Mouse (Mus musculus) hindbrain, embryonic 11.5 days (tissue): ENCODE measurements around the gene Gm13941. TPM values are rescaled to one million over a fixed set of nuclear protein-coding genes. Genes with fewer than 3 reads are reported as not detected.

Experiments used
- ATAC-seq: fragments of 200-750 bp; cut with Nextera tagmentation; 2 replicates; pipeline ENCODE4 v1.8.0; 2017; ENCODE audit warnings: mild to moderate bottlenecking, moderate TSS enrichment, moderate library complexity; ENCODE audit not compliant: low FRiP score
- DNase-seq: peaks from one replicate; pipeline ENCODE4 v3.0.0-alpha.2; 2015; ENCODE audit warnings: low spot score
- H3K27ac ChIP-seq: fragments of 300-500 bp; sonication (generic); 2 replicates; pipeline ENCODE4 v1.5.1; 2014; ENCODE audit warnings: mild to moderate bottlenecking, low read depth, low read length
- H3K27me3 ChIP-seq: fragments of 300-500 bp; sonication (generic); 2 replicates; pipeline ENCODE4 v1.6.1; 2014; ENCODE audit warnings: mild to moderate bottlenecking, low read length, moderate library complexity, mixed read lengths; ENCODE audit not compliant: control insufficient read depth, insufficient read depth
- H3K36me3 ChIP-seq: fragments of 300-500 bp; sonication (generic); 2 replicates; pipeline ENCODE4 v1.6.1; 2014; ENCODE audit warnings: mild to moderate bottlenecking, low read length, moderate library complexity, mixed read lengths; ENCODE audit not compliant: control insufficient read depth, insufficient read depth
- H3K4me1 ChIP-seq: fragments of 300-500 bp; sonication (generic); replicated peaks from 2 replicates; pipeline ENCODE4 v1.6.1; 2014; ENCODE audit warnings: low read length, mixed read lengths; ENCODE audit not compliant: control insufficient read depth, insufficient read depth
- H3K4me2 ChIP-seq: fragments of 300-500 bp; sonication (generic); replicated peaks from 2 replicates; pipeline ENCODE4 v1.6.1; 2014; ENCODE audit warnings: mild to moderate bottlenecking, low read depth, low read length
- H3K4me3 ChIP-seq: fragments of 300-500 bp; sonication (generic); 2 replicates; pipeline ENCODE4 v1.5.1; 2014; ENCODE audit warnings: low read depth, low read length
- H3K9ac ChIP-seq: fragments of 300-500 bp; sonication (generic); 2 replicates; pipeline ENCODE4 v1.6.1; 2014; ENCODE audit warnings: low read depth, low read length
- H3K9me3 ChIP-seq: fragments of 300-500 bp; sonication (generic); 2 replicates; pipeline ENCODE4 v1.6.1; 2016; ENCODE audit warnings: low read length; ENCODE audit not compliant: control insufficient read depth
- WGBS: fragments of 180-500 bp; shearing (Covaris S2); extraction: QIAGEN DNeasy Blood & Tissue Kit; methylation state at CpG from one replicate; pipeline ENCODE4 v1.1.7; 2014; 5-methylcytosine and 5-hydroxymethylcytosine counted together
- polyA plus RNA-seq: library from polyadenylated mRNA; unstranded; fragments of >200 nt; fragmentation: Nextera tagmentation; extraction: Ambion mirVana; gene quantifications from 2 replicates; pipeline ENCODE4 v1.2.1, GENCODE M21; 2014

The Gm13941 gene
- polyA plus RNA-seq: not detected in 2 replicates

DNA sequence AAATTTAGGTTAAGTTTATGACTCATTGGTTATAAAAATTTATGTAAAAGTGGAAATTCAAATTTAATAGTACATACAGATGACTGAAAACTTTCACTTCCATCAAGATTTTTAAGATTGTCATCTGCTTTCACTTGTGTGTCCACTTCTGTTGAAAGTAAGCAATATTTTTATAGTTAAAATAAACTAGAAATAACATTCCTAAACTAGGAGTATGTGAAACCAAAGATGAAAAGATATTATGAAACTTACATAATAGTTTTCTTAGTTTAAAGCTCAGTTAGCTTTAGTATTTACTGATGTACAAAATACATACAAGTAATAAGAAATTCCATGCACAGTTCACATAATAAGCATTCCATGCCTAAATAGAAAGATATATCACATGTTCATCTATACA, at the start of gene Gm13941:
Gene Gm13941 (minus strand): TSS at position 101 of the 400 bp plus-strand sequence.
- DNase-seq: no peak
- H3K27ac ChIP-seq: no peak within 1 kb of the TSS
- no peaks in the 10 kb centered on the region for H3K9me3 ChIP-seq
- H3K36me3 ChIP-seq: no peaks in the 10 kb centered on the region
- no peaks in the 10 kb centered on the region for H3K27me3 ChIP-seq
- ATAC-seq: no peak
- H3K4me3 ChIP-seq: no peak within 1 kb of the TSS
- no peak within 1 kb of the TSS for H3K4me2 ChIP-seq
- H3K4me1 ChIP-seq: no peaks in the 10 kb centered on the region
- H3K9ac ChIP-seq: no peak within 1 kb of the TSS

- no peak for ATAC-seq
- WGBS: 90% methylated on average over 2 of the region's 2 CpGs
Measured at GRCm38 (mm10) chr2:111152836-111153235, 47.1 kb upstream of the Gm13941 start, which contains the start of gene Gm15130. Gene Gm15130, minus strand, starts transcription at chr2:111152936.

DNA sequence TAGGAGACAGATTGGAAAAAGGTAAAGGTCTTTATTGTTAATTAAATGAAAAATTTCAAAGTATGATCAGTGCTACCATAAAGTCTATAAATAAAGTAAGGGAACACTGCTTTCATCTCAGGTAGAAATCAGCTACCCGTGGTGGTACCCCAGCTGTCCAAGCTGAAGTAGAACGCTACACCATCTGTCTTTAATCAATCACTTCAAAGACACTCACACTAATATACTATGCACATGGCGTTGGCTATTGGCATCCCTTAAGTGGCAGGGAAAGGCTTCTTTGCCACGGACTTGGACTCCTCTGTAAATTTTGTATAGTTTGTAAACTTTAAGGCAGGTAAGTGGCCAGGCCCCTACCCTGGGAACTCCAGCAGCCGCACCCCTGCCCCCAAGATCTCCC, 30.0 kb upstream of the Gm13941 start:
- DNase-seq (no peak), ATAC-seq (peak; percentile 19; the same call in 1 of the 2 replicates)
- Histone ChIP-seq H3K27ac (no peak overlapping the region), H3K4me2 (no peak overlapping the region), H3K27me3 (no peaks in the 10 kb centered on the region), H3K9ac (no peak overlapping the region), H3K4me3 (no peak overlapping the region), H3K9me3 (no peaks in the 10 kb centered on the region), H3K4me1 (no peaks in the 10 kb centered on the region), H3K36me3 (no peaks in the 10 kb centered on the region)
- WGBS: 64% methylated on average over 5 of the region's 5 CpGs

More at GRCm38 (mm10) chr2:111152836-111153235, 47.1 kb upstream of the Gm13941 start, which contains the start of gene Gm15130:
- Histone ChIP-seq H3K9ac (no peak within 1 kb of the TSS), H3K36me3 (no peaks in the 10 kb centered on the region), H3K4me1 (no peaks in the 10 kb centered on the region), H3K27ac (no peak within 1 kb of the TSS), H3K27me3 (no peaks in the 10 kb centered on the region), H3K9me3 (no peaks in the 10 kb centered on the region), H3K4me2 (no peak within 1 kb of the TSS), H3K4me3 (no peak within 1 kb of the TSS)
- DNase-seq: no peak

DNA sequence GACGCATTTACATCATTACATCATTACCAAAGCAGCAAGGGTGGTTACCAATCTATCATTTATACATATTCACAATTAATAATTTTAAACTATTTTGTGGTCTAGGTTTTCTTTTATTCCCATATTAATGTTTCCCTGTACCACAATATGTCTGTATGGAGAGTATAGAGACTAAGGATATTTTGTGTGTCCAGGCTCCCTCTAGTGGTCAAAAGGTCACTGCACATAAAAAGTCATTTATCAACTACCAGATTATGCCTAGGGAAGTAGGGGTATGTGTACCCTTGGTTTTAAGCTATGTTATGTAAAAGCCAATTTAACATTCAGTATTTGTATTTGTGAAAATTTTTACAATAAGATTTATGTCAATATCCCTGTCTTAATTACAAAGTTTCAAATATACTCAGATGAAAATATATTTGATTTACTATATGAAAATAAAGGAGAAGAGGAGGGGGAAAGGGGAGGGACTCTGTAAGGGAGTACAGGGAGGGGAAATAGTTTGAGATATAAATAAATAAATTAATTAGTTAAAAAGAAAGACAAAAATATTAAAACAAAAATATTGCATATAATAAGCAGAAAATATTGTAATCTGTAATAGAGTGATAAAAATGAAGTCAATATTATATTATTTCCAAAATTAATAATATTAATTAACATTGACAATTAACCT, 47.1 kb downstream of the Gm13941 start:
- no peak overlapping the region for H3K9ac ChIP-seq
- no peaks in the 10 kb centered on the region for H3K27me3 ChIP-seq
- no peaks in the 10 kb centered on the region for H3K4me1 ChIP-seq
- no peak overlapping the region for H3K4me2 ChIP-seq
- peak; percentile 93 for ATAC-seq
- no peaks in the 10 kb centered on the region for H3K36me3 ChIP-seq
- no peak overlapping the region for H3K4me3 ChIP-seq
- WGBS: 98% methylated on average over 1 of the region's 1 CpGs
- H3K27ac ChIP-seq: no peak overlapping the region
- H3K9me3 ChIP-seq: no peaks in the 10 kb centered on the region
- DNase-seq: peak; percentile 73

Other genes with a start within 250 kb of the Gm13941 start
- 0.57 and 1.5 TPM in 2 replicates for gene Ano3, start 155.1 kb downstream of the Gm13941 start, polyA plus RNA-seq
- not detected in 2 replicates for gene Gm15130, start 47.0 kb upstream of the Gm13941 start, polyA plus RNA-seq
- gene 4930430A15Rik, start 123.6 kb upstream of the Gm13941 start, polyA plus RNA-seq: not detected in 2 replicates
- not detected in 2 replicates for gene Olfr1275, start 129.3 kb upstream of the Gm13941 start, polyA plus RNA-seq
- gene Olfr1276, start 148.5 kb upstream of the Gm13941 start, polyA plus RNA-seq: not detected in 2 replicates
- not detected in 2 replicates for gene Olfr1277, start 168.1 kb upstream of the Gm13941 start, polyA plus RNA-seq
- gene Olfr1278, start 184.2 kb upstream of the Gm13941 start, polyA plus RNA-seq: not detected in 2 replicates
- not detected in 2 replicates for gene Olfr1279, start 194.7 kb upstream of the Gm13941 start, polyA plus RNA-seq
- not detected in 2 replicates for gene Olfr1280, start 208.0 kb upstream of the Gm13941 start, polyA plus RNA-seq
- gene Olfr1281, start 220.5 kb upstream of the Gm13941 start, polyA plus RNA-seq: not detected in 2 replicates
- not detected in 2 replicates for gene Olfr1282, start 230.1 kb upstream of the Gm13941 start, polyA plus RNA-seq